Mouse (Mus musculus) limb, embryonic 12.5 days (tissue): ENCODE measurements around the gene Mtfr2. TPM values are rescaled to one million over a fixed set of nuclear protein-coding genes. Genes with fewer than 3 reads are reported as not detected.

Source experiments
- ATAC-seq: fragments of 200-750 bp; cut with Nextera tagmentation; 2 replicates; pipeline ENCODE4 v1.8.0; 2017; ENCODE audit warnings: low read depth, moderate TSS enrichment; ENCODE audit not compliant: insufficient number of reproducible peaks, insufficient read depth, low FRiP score, low TSS enrichment
- H3K27ac ChIP-seq: fragments of 300-500 bp; sonication (generic); 2 replicates; pipeline ENCODE4 v1.5.1; 2016; ENCODE audit warnings: mild to moderate bottlenecking, moderate library complexity
- H3K27me3 ChIP-seq: fragments of 300-500 bp; sonication (generic); 2 replicates; pipeline ENCODE4 v1.6.1; 2016; ENCODE audit warnings: mild to moderate bottlenecking, moderate library complexity
- H3K36me3 ChIP-seq: fragments of 300-500 bp; sonication (generic); 2 replicates; pipeline ENCODE4 v1.6.1; 2016; ENCODE audit warnings: mild to moderate bottlenecking, moderate library complexity
- H3K4me1 ChIP-seq: fragments of 300-500 bp; sonication (generic); replicated peaks from 2 replicates; pipeline ENCODE4 v1.6.1; 2016
- H3K4me2 ChIP-seq: fragments of 300-500 bp; sonication (generic); 2 replicates; pipeline ENCODE4 v1.6.1; 2016; ENCODE audit warnings: mild to moderate bottlenecking, moderate library complexity
- H3K4me3 ChIP-seq: fragments of 300-500 bp; sonication (generic); replicated peaks from 2 replicates; pipeline ENCODE4 v1.5.1; 2016; ENCODE audit warnings: mild to moderate bottlenecking
- H3K9ac ChIP-seq: fragments of 300-500 bp; sonication (generic); replicated peaks from 2 replicates; pipeline ENCODE4 v1.6.1; 2016; ENCODE audit warnings: mild to moderate bottlenecking, moderate library complexity
- H3K9me3 ChIP-seq: fragments of 300-500 bp; sonication (generic); 2 replicates; pipeline ENCODE4 v1.6.1; 2016; ENCODE audit warnings: mild to moderate bottlenecking, moderate library complexity
- WGBS: fragments of 180-500 bp; shearing (Covaris S2); methylation state at CpG from one replicate; pipeline ENCODE4 v1.1.7; 2016; 5-methylcytosine and 5-hydroxymethylcytosine counted together
- polyA plus RNA-seq: library from polyadenylated mRNA; unstranded; fragments of >200 nt; fragmentation: Nextera tagmentation; extraction: Ambion mirVana; gene quantifications from 2 replicates; pipeline ENCODE4 v1.2.1, GENCODE M21; 2016

Gene Mtfr2
- polyA plus RNA-seq, 1 experiment from 2014 or later, result 2.3 TPM

- Histone ChIP-seq H3K9me3 (no peaks in the 10 kb centered on the region), H3K4me2 (no peak overlapping the region), H3K27me3 (no peaks in the 10 kb centered on the region), H3K27ac (peak overlapping the region; percentile 72), H3K4me1 (peaks cover 5% of the 10 kb centered on the region; the same call in 1 of the 2 replicates), H3K4me3 (no peak overlapping the region), H3K36me3 (0 out of 2 replicates have a peak, but pooled peaks cover 5% of the 10 kb centered on the region), H3K9ac (no peak overlapping the region)
- 67% methylated on average over 10 of the region's 10 CpGs for WGBS
- ATAC-seq, result no peak
These were observed 61.6 kb downstream of the Mtfr2 start for GRCm38 (mm10) chr10:20409181-20409580.

Other genes starting within 250 kb of the Mtfr2 start
- gene Map7, start 199.3 kb upstream of the Mtfr2 start, polyA plus RNA-seq, result 3.5 and 3.8 TPM in 2 replicates
- 157 and 167 TPM in 2 replicates for gene Bclaf1, start 35.3 kb upstream of the Mtfr2 start, polyA plus RNA-seq